ENCODE assay signal across 25 mouse cellular contexts in genomic region chr13:112636498-112636897, GRCm38 (mm10). TPM values are rescaled to one million over a fixed set of nuclear protein-coding genes. Genes with fewer than 3 reads are reported as not detected.
A peak's percentile ranks its signal among the peaks of the same experiment; 100 is the strongest.
DNase-seq lines count a peak whose midpoint lies in the region; ATAC-seq and TF ChIP-seq lines count a peak whose summit lies in the region.
"Had no signal": no experiment of that assay in that cellular context is flagged by ENCODE, and none has a peak within 500 bp of the region (broad histone marks: within the 10 kb centered on the region; RNA-seq: fewer than 3 reads in every experiment).

No protein-coding gene starts in this region.

- H3K36me3 ChIP-seq in liver, postnatal 0 days (replicated peaks; ENCODE audit: insufficient read depth, low read length): no peaks in the 10 kb centered on the region
- no peaks in the 10 kb centered on the region for H3K36me3 ChIP-seq in liver, embryonic 13.5 days
- H3K36me3 ChIP-seq: embryonic facial prominence, embryonic 13.5 days; forebrain, embryonic 10.5 days; forebrain, embryonic 15.5 days; G1E; heart, embryonic 10.5 days; hindbrain, embryonic 12.5 days had no signal

- no peaks in the 10 kb centered on the region for H3K9me3 ChIP-seq in liver, postnatal 0 days (ENCODE audit: low read length)
- H3K9me3 ChIP-seq in liver, embryonic 13.5 days (replicated peaks): no peaks in the 10 kb centered on the region
- H3K9me3 ChIP-seq: embryonic facial prominence, embryonic 13.5 days; forebrain, embryonic 10.5 days; forebrain, embryonic 15.5 days; G1E; heart, embryonic 10.5 days; hindbrain, embryonic 12.5 days had no signal

- 37% methylated on average over 3 of the region's 3 CpGs for WGBS in liver, postnatal 0 days (ENCODE audit: insufficient replicate concordance)
- 22% methylated on average over 3 of the region's 3 CpGs for WGBS in liver, embryonic 13.5 days (ENCODE audit: insufficient replicate concordance)

- DNase-seq in liver: peak; percentile 29
- no peak for DNase-seq in liver, postnatal 0 days
- DNase-seq in liver, embryonic 13.5 days: no peak
- no peak for DNase-seq in urinary bladder, postnatal 36 days (ENCODE audit: low spot score in 2 of 2)
- no peak for DNase-seq in lung, postnatal 36 days
- DNase-seq in embryo, embryonic 10 days (ENCODE audit: low spot score): no peak
- DNase-seq: adrenal gland, postnatal 10 days; B cell, adult 2 months; cerebellum, adult 11 months; cerebellum, adult 8-10 months; cerebellum, postnatal 14 days; heart, adult 18-20 months; heart, postnatal 10 days; heart, postnatal 4 days had no signal

- peaks cover 4% of the 10 kb centered on the region; the same call in 1 of the 2 replicates for H3K4me1 ChIP-seq in liver, postnatal 0 days (ENCODE audit: insufficient read depth)
- H3K4me1 ChIP-seq in liver, embryonic 13.5 days (replicated peaks): peaks cover 21% of the 10 kb centered on the region
- H3K4me1 ChIP-seq: embryonic facial prominence, embryonic 13.5 days; forebrain, embryonic 10.5 days; forebrain, embryonic 15.5 days; heart, embryonic 10.5 days; hindbrain, embryonic 12.5 days had no signal

- no peak overlapping the region for H3K4me2 ChIP-seq in liver, postnatal 0 days (ENCODE audit: low read depth, low read length)
- H3K4me2 ChIP-seq in liver, embryonic 13.5 days: no peak overlapping the region
- H3K4me2 ChIP-seq: embryonic facial prominence, embryonic 13.5 days; forebrain, embryonic 15.5 days; hindbrain, embryonic 12.5 days had no signal

- ATAC-seq in liver, postnatal 0 days: no peak
- peak; percentile 71 for ATAC-seq in liver, embryonic 13.5 days (ENCODE audit: low read depth)
- ATAC-seq in megakaryocyte progenitor cell, adult 5-6 weeks (replicated peaks; ENCODE audit: poor library complexity): peak; percentile 52
- ATAC-seq: CD4-positive, CD25-positive, alpha-beta regulatory T cell, adult 4 months; forebrain, embryonic 15.5 days; hindbrain, embryonic 16.5 days had no signal

- no peak overlapping the region for H3K9ac ChIP-seq in liver, postnatal 0 days (replicated peaks)
- H3K9ac ChIP-seq in liver, embryonic 13.5 days: no peak overlapping the region
- H3K9ac ChIP-seq: embryonic facial prominence, embryonic 13.5 days; forebrain, embryonic 15.5 days; hindbrain, embryonic 12.5 days had no signal

- TF ChIP-seq CTCF in liver, postnatal 0 days (IDR thresholded peaks at IDR 0.05; ENCODE audit: low read depth): no peak

- no peak overlapping the region for H3K27ac ChIP-seq in liver, postnatal 0 days (ENCODE audit: low read depth)
- no peak overlapping the region for H3K27ac ChIP-seq in liver, embryonic 13.5 days
- H3K27ac ChIP-seq: embryonic facial prominence, embryonic 13.5 days; forebrain, embryonic 10.5 days; forebrain, embryonic 15.5 days; heart, embryonic 10.5 days; hindbrain, embryonic 12.5 days had no signal

- H3K4me3 ChIP-seq in liver, postnatal 0 days (ENCODE audit: low read depth, low read length): no peak overlapping the region
- no peak overlapping the region for H3K4me3 ChIP-seq in liver, embryonic 13.5 days (replicated peaks)
- H3K4me3 ChIP-seq: embryonic facial prominence, embryonic 13.5 days; forebrain, embryonic 10.5 days; forebrain, embryonic 15.5 days; heart, embryonic 10.5 days; hindbrain, embryonic 12.5 days had no signal

- TF ChIP-seq EP300 in liver, postnatal 0 days (IDR thresholded peaks at IDR 0.05; ENCODE audit: low read depth): no peak

- no peaks in the 10 kb centered on the region for H3K27me3 ChIP-seq in liver, postnatal 0 days (ENCODE audit: insufficient read depth, low read length)
- no peaks in the 10 kb centered on the region for H3K27me3 ChIP-seq in liver, embryonic 13.5 days
- H3K27me3 ChIP-seq: embryonic facial prominence, embryonic 13.5 days; forebrain, embryonic 15.5 days; hindbrain, embryonic 12.5 days had no signal

RNA-seq across cellular contexts. Expression of gene Ddx4, which starts 15.8 kb away (rescaled TPM):
- polyA plus RNA-seq in liver, postnatal 0 days (2015; fragmentation: Nextera tagmentation; extraction: Ambion mirVana): 0.09 and 0.14 TPM in 2 replicates
- 0.20 and 0.27 TPM in 2 replicates for polyA plus RNA-seq in liver, embryonic 13.5 days (2015; fragmentation: Nextera tagmentation; extraction: Ambion mirVana)
- 0.17 and 1.4 TPM in 2 replicates for total RNA-seq in megakaryocyte progenitor cell, adult 5-6 weeks (2015)
- 0.54 and 1.1 TPM in 2 replicates for total RNA-seq in megakaryocyte progenitor cell, adult 5-6 weeks (2017)
- total RNA-seq: gastrocnemius, adult 8-10 months; gastrocnemius, postnatal 4 days had no signal
- polyA plus RNA-seq: CD4-positive, CD25-positive, alpha-beta regulatory T cell, adult 4 months; G1E had no signal

RNA-seq across cellular contexts. Expression of gene Slc38a9, which starts 24.1 kb away (rescaled TPM):
- polyA plus RNA-seq in liver, postnatal 0 days (2015; fragmentation: Nextera tagmentation; extraction: Ambion mirVana): 10.9 and 11.9 TPM in 2 replicates
- polyA plus RNA-seq in liver, embryonic 13.5 days (2015; fragmentation: Nextera tagmentation; extraction: Ambion mirVana): 10.3 and 10.9 TPM in 2 replicates
- 20.0 and 24.2 TPM in 2 replicates for total RNA-seq in megakaryocyte progenitor cell, adult 5-6 weeks (2015)
- total RNA-seq in megakaryocyte progenitor cell, adult 5-6 weeks (2017): 11.1 and 17.8 TPM in 2 replicates

RNA-seq across cellular contexts. Expression of gene Il31ra, which starts 42.3 kb away (rescaled TPM):
- polyA plus RNA-seq in liver, postnatal 0 days (2015; fragmentation: Nextera tagmentation; extraction: Ambion mirVana): 0.06 and 0.11 TPM in 2 replicates
- 0.06 and 0.12 TPM in 2 replicates for polyA plus RNA-seq in liver, embryonic 13.5 days (2015; fragmentation: Nextera tagmentation; extraction: Ambion mirVana)
- 5.4 and 6.2 TPM in 2 replicates for total RNA-seq in megakaryocyte progenitor cell, adult 5-6 weeks (2015)
- 4.9 and 8.4 TPM in 2 replicates for total RNA-seq in megakaryocyte progenitor cell, adult 5-6 weeks (2017)
- total RNA-seq: heart, adult 18-20 months; heart, postnatal 4 days had no signal
- polyA plus RNA-seq: forebrain, embryonic 10.5 days; G1E; hindbrain, embryonic 12.5 days had no signal
